Mouse (Mus musculus) bone marrow macrophage, adult 2 months (primary cell): ENCODE results near the gene C77080.

Experiments used
- CTCF ChIP-seq: IDR thresholded peaks from 2 replicates; pipeline ENCODE4 v1.5.1; 2012; ENCODE audit warnings: low read depth, mild to moderate bottlenecking, low read length, moderate library complexity
- POLR2A ChIP-seq: IDR thresholded peaks from 2 replicates; pipeline ENCODE4 v1.6.1; 2012; ENCODE audit warnings: mild to moderate bottlenecking, low read depth, low read length, borderline replicate concordance

DNA sequence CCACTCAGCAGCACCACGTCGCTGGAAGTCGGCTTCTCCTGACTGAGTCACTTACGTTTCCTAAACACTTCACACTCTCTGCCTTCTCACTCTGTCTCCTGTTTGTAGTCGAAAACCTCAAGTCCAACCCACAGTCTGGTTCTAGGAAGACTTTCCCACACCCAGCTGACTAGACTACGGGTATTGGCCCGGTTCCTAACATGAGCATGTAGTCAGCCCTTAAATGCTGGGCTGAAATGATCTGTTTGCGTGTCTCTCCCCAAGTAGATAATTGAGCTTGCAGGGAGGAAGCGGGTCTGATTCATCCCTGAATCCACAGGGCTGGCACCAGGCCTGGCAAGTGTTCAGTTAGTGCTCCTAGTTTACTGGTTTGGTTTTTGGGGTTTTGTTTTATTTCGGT is 56.5 kb downstream of the C77080 start:
- no peak for TF ChIP-seq CTCF
- TF ChIP-seq POLR2A, result no peak
